Comparison of ENCODE assay signal across 8 mouse cellular contexts in genomic region chr5:130858148-130858547, GRCm38 (mm10).
DNase-seq lines count a peak whose midpoint lies in the region; ATAC-seq and TF ChIP-seq lines count a peak whose summit lies in the region.

No protein-coding gene starts in this region.

- TF ChIP-seq POLR2A in kidney, adult 2 months (IDR thresholded peaks at IDR 0.05; ENCODE audit: low read depth, low read length): no peak
- no peak for TF ChIP-seq POLR2A in bone marrow, adult 2 months (IDR thresholded peaks at IDR 0.05; ENCODE audit: borderline replicate concordance, control insufficient read depth, low read depth, low read length)

- no peaks in the 10 kb centered on the region for H3K27me3 ChIP-seq in kidney, adult 2 months (replicated peaks; ENCODE audit: control insufficient read depth, insufficient read depth, low read length)
- H3K27me3 ChIP-seq in forebrain, embryonic 16.5 days (replicated peaks; ENCODE audit: control insufficient read depth, insufficient read depth, low read length): no peaks in the 10 kb centered on the region
- no peaks in the 10 kb centered on the region for H3K27me3 ChIP-seq in neural tube, embryonic 11.5 days (ENCODE audit: control insufficient read depth, insufficient read depth, low read length)

- peak; percentile 38; the same call in 1 of the 2 replicates for ATAC-seq in forebrain, embryonic 16.5 days
- no peak for ATAC-seq in neural tube, embryonic 11.5 days (ENCODE audit: insufficient read depth, low FRiP score, low TSS enrichment)

- no peaks in the 10 kb centered on the region for H3K9me3 ChIP-seq in forebrain, embryonic 16.5 days (ENCODE audit: control insufficient read depth, low read length)
- H3K9me3 ChIP-seq in neural tube, embryonic 11.5 days (ENCODE audit: control insufficient read depth, low read length): no peaks in the 10 kb centered on the region

- DNase-seq in kidney, adult 2 months: peak; percentile 24
- DNase-seq in kidney, adult 11 months: no peak
- DNase-seq in ES-CJ7 (ENCODE audit: low read depth, low spot score): peak; percentile 64
- peak; percentile 55 for DNase-seq in left cerebral cortex, postnatal 4 days
- DNase-seq in neural tube, embryonic 11.5 days (ENCODE audit: low spot score): peak; percentile 48
- DNase-seq in testis, postnatal 10 days (ENCODE audit: low spot score): no peak

- intact Hi-C loops in left cerebral cortex, postnatal 4 days (cut with DNase I): loop anchor here (10.0 kb wide), 1 partner anchor 413 kb away; no protein-coding TSS in a partner anchor

- no peaks in the 10 kb centered on the region for H3K36me3 ChIP-seq in kidney, adult 2 months (ENCODE audit: control insufficient read depth, insufficient read depth, low read length)
- H3K36me3 ChIP-seq in forebrain, embryonic 16.5 days (ENCODE audit: control insufficient read depth, insufficient read depth): no peaks in the 10 kb centered on the region
- no peaks in the 10 kb centered on the region for H3K36me3 ChIP-seq in neural tube, embryonic 11.5 days (ENCODE audit: control insufficient read depth, insufficient read depth, low read length)

- H3K4me1 ChIP-seq in kidney, adult 2 months (ENCODE audit: control insufficient read depth, insufficient read depth, low read length): no peaks in the 10 kb centered on the region
- no peaks in the 10 kb centered on the region for H3K4me1 ChIP-seq in bone marrow, adult 2 months (ENCODE audit: control insufficient read depth, insufficient read depth, low read length)
- no peaks in the 10 kb centered on the region for H3K4me1 ChIP-seq in forebrain, embryonic 16.5 days (replicated peaks; ENCODE audit: control insufficient read depth, insufficient read depth, low read length)
- H3K4me1 ChIP-seq in neural tube, embryonic 11.5 days (ENCODE audit: control insufficient read depth, insufficient read depth, low read length): no peaks in the 10 kb centered on the region

- no peak overlapping the region for H3K4me2 ChIP-seq in forebrain, embryonic 16.5 days (ENCODE audit: low read length)
- H3K4me2 ChIP-seq in neural tube, embryonic 11.5 days (ENCODE audit: low read depth): no peak overlapping the region

- H3K9ac ChIP-seq in forebrain, embryonic 16.5 days (replicated peaks; ENCODE audit: low read depth, low read length): no peak overlapping the region
- H3K9ac ChIP-seq in neural tube, embryonic 11.5 days (ENCODE audit: low read length): no peak overlapping the region

- no peak overlapping the region for H3K4me3 ChIP-seq in kidney, adult 2 months (ENCODE audit: insufficient read depth, low read depth, low read length)
- no peak overlapping the region for H3K4me3 ChIP-seq in bone marrow, adult 2 months (replicated peaks; ENCODE audit: control insufficient read depth, low read depth, low read length)
- H3K4me3 ChIP-seq in forebrain, embryonic 16.5 days (replicated peaks; ENCODE audit: low read length): no peak overlapping the region
- H3K4me3 ChIP-seq in neural tube, embryonic 11.5 days (ENCODE audit: low read depth, low read length): no peak overlapping the region

- WGBS in kidney, adult 2 months: 32% methylated on average over 8 of the region's 8 CpGs
- WGBS in bone marrow, adult 2 months: 27% methylated on average over 8 of the region's 8 CpGs
- 16% methylated on average over 8 of the region's 8 CpGs for WGBS in forebrain, embryonic 16.5 days
- WGBS in neural tube, embryonic 11.5 days: 29% methylated on average over 8 of the region's 8 CpGs

- peak; percentile 75 for TF ChIP-seq CTCF in kidney, adult 2 months (conservative IDR thresholded peaks at IDR 0.05; ENCODE audit: insufficient read depth, insufficient read length, low read depth, low read length)
- TF ChIP-seq CTCF in bone marrow, adult 2 months (IDR thresholded peaks at IDR 0.05; ENCODE audit: control insufficient read depth, insufficient read depth, low read length): peak; percentile 54

- H3K27ac ChIP-seq in kidney, adult 2 months (ENCODE audit: insufficient read depth, low read depth, low read length): no peak overlapping the region
- H3K27ac ChIP-seq in bone marrow, adult 2 months (ENCODE audit: control insufficient read depth, insufficient read depth, low read depth, low read length, poor library complexity): no peak overlapping the region
- no peak overlapping the region for H3K27ac ChIP-seq in forebrain, embryonic 16.5 days (ENCODE audit: low read length)
- H3K27ac ChIP-seq in neural tube, embryonic 11.5 days (ENCODE audit: low read depth, low read length): no peak overlapping the region

Comparison
In these comparisons a context has a peak if more than half of its experiments do, and no peak if none do; other contexts are left out.
1. DNase-seq: peak in kidney, adult 2 months (single experiment), ES-CJ7 (single experiment), left cerebral cortex, postnatal 4 days (single experiment) and neural tube, embryonic 11.5 days (single experiment); none in kidney, adult 11 months (single experiment) and testis, postnatal 10 days (single experiment).